Mouse (Mus musculus) midbrain, embryonic 13.5 days (tissue): ENCODE results near the gene Ikzf5. TPM values are rescaled to one million over a fixed set of nuclear protein-coding genes. Genes with fewer than 3 reads are reported as not detected.

Experiments
- polyA plus RNA-seq: library from polyadenylated mRNA; unstranded; fragments of >200 nt; fragmentation: Nextera tagmentation; extraction: Ambion mirVana; gene quantifications from 2 replicates; pipeline ENCODE4 v1.2.1, GENCODE M21; 2015

The Ikzf5 gene
- polyA plus RNA-seq, 1 experiment from 2014 or later = 14.1 TPM

Other genes with a start within 250 kb of the Ikzf5 start
- not detected in 2 replicates for gene 5430419D17Rik, start 236.1 kb downstream of the Ikzf5 start, polyA plus RNA-seq
- not detected in 2 replicates for gene Cuzd1, start 88.2 kb downstream of the Ikzf5 start, polyA plus RNA-seq
- gene Fam24b, start 81.0 kb downstream of the Ikzf5 start, polyA plus RNA-seq = 0.24 TPM in 1 of 2 replicates, not detected in the other
- not detected in 2 replicates for gene Fam24a, start 76.7 kb downstream of the Ikzf5 start, polyA plus RNA-seq
- gene 2310057M21Rik, start 47.8 kb downstream of the Ikzf5 start, polyA plus RNA-seq = 21.2 and 23.3 TPM in 2 replicates
- gene Pstk, start 39.4 kb downstream of the Ikzf5 start, polyA plus RNA-seq = 45.9 and 54.3 TPM in 2 replicates
- gene Acadsb, start 80 bp upstream of the Ikzf5 start, polyA plus RNA-seq = 100 and 102 TPM in 2 replicates
- gene Hmx3, start 132.3 kb upstream of the Ikzf5 start, polyA plus RNA-seq = 0.50 and 0.99 TPM in 2 replicates
- 1.4 and 1.6 TPM in 2 replicates for gene Hmx2, start 138.3 kb upstream of the Ikzf5 start, polyA plus RNA-seq
- 206 and 224 TPM in 2 replicates for gene Bub3, start 149.7 kb upstream of the Ikzf5 start, polyA plus RNA-seq